Mouse (Mus musculus) CH12.LX (cell line): Measurements from ENCODE around the gene Gm49318. TPM values are rescaled to one million over a fixed set of nuclear protein-coding genes. Genes with fewer than 3 reads are reported as not detected.
"Not testable (repeated sequence)": the region's sequence is repeated elsewhere in the genome, so short reads cannot be mapped to it uniquely, and the experiment has no call there.

Source experiments
- DNase-seq: peaks from one replicate; pipeline ENCODE4 v3.0.0-alpha.2; 2013; ENCODE audit errors: extremely low read depth
- H3K27ac ChIP-seq: 2 replicates; pipeline ENCODE4 v1.5.1; 2012; ENCODE audit warnings: low read depth, mild to moderate bottlenecking, control low read depth, moderate library complexity; ENCODE audit not compliant: insufficient read depth
- H3K27me3 ChIP-seq: replicated peaks from 2 replicates; pipeline ENCODE3; 2012; ENCODE audit warnings: inconsistent platforms
- H3K36me3 ChIP-seq, 2 experiments: replicated peaks in 1 of 2; 2 replicates each; pipeline versions ENCODE3 to v1.6.1; 2012; ENCODE audit warnings: inconsistent platforms in 1 of 2, low read length in 1 of 2, mild to moderate bottlenecking in 1 of 2, mixed read lengths in 1 of 2, moderate library complexity in 1 of 2; ENCODE audit not compliant: control insufficient read depth in 1 of 2, insufficient read depth in 1 of 2
- H3K4me1 ChIP-seq, 2 experiments: 2 replicates each; pipeline ENCODE4 v1.6.1; 2012; ENCODE audit warnings: inconsistent platforms in 1 of 2, moderate library complexity in 1 of 2; ENCODE audit not compliant: insufficient read depth in 2 of 2, control insufficient read depth in 1 of 2
- H3K4me2 ChIP-seq: 2 replicates; pipeline ENCODE4 v1.6.1; 2012; ENCODE audit warnings: low read depth, mild to moderate bottlenecking, control low read depth; ENCODE audit not compliant: poor library complexity, insufficient read depth, severe bottlenecking
- H3K4me3 ChIP-seq, 3 experiments: fragments of 150-350 bp in 1 of 3; sonication (generic) in 1 of 3; replicated peaks in 1 of 3; 2 replicates each; pipeline versions ENCODE3 to v1.5.1; 2011 to 2012; ENCODE audit warnings: low read depth in 2 of 3, low read length in 2 of 3, mild to moderate bottlenecking in 2 of 3, moderate library complexity in 2 of 3, control low read depth in 1 of 3, improper control_type of control experiment in 1 of 3, inconsistent platforms in 1 of 3, mixed read lengths in 1 of 3; ENCODE audit not compliant: poor library complexity in 1 of 3
- H3K79me2 ChIP-seq: replicated peaks from 2 replicates; pipeline ENCODE4 v1.6.1; 2012; ENCODE audit warnings: mild to moderate bottlenecking, moderate library complexity; ENCODE audit not compliant: control insufficient read depth, poor library complexity, insufficient read depth, severe bottlenecking; ENCODE audit errors: extremely low read depth
- H3K9ac ChIP-seq: 2 replicates; pipeline ENCODE4 v1.6.1; 2012; ENCODE audit warnings: low read depth, mild to moderate bottlenecking, control low read depth, moderate library complexity; ENCODE audit not compliant: insufficient read depth
- H3K9me3 ChIP-seq: replicated peaks from 2 replicates; pipeline ENCODE3; 2012; ENCODE audit warnings: low read length, inconsistent platforms, mixed read lengths
- BHLHE40 ChIP-seq: IDR thresholded peaks from 2 replicates; pipeline ENCODE4 v1.6.1; 2011; ENCODE audit warnings: mild to moderate bottlenecking, low read depth, low read length, improper control_type of control experiment
- CHD1 ChIP-seq: IDR thresholded peaks from 2 replicates; pipeline ENCODE4 v1.6.1; 2012; ENCODE audit warnings: low read depth, low read length, improper control_type of control experiment, inconsistent platforms
- CHD2 ChIP-seq: IDR thresholded peaks from 2 replicates; pipeline ENCODE4 v1.6.1; 2011; ENCODE audit warnings: low read length, improper control_type of control experiment
- E2F4 ChIP-seq: IDR thresholded peaks from 2 replicates; pipeline ENCODE4 v1.6.1; 2011; ENCODE audit warnings: low read depth, low read length, improper control_type of control experiment; ENCODE audit not compliant: insufficient replicate concordance
- ELF1 ChIP-seq: IDR thresholded peaks from 2 replicates; pipeline ENCODE4 v1.6.1; 2014; ENCODE audit warnings: low read depth, mild to moderate bottlenecking, inconsistent platforms, low read length, improper control_type of control experiment
- EP300 ChIP-seq: IDR thresholded peaks from 2 replicates; pipeline ENCODE4 v1.6.1; 2011; ENCODE audit warnings: low read length, improper control_type of control experiment
- IRF4 ChIP-seq: IDR thresholded peaks from 2 replicates; pipeline ENCODE4 v1.6.1; 2014; ENCODE audit warnings: low read depth, mild to moderate bottlenecking, inconsistent platforms, low read length, improper control_type of control experiment
- JUND ChIP-seq: conservative IDR thresholded peaks from 2 replicates; pipeline ENCODE4 v1.6.1; 2011; ENCODE audit warnings: low read depth, low read length, improper control_type of control experiment
- MAZ ChIP-seq: IDR thresholded peaks from 2 replicates; pipeline ENCODE4 v1.6.1; 2012; ENCODE audit warnings: low read depth, mild to moderate bottlenecking, inconsistent platforms, low read length, improper control_type of control experiment, moderate library complexity
- MYC ChIP-seq: IDR thresholded peaks from 2 replicates; pipeline ENCODE4 v1.6.1; 2011; ENCODE audit warnings: low read depth, mild to moderate bottlenecking, improper control_type of control experiment, low read length
- NRF1 ChIP-seq: IDR thresholded peaks from 2 replicates; pipeline ENCODE4 v1.6.1; 2014; ENCODE audit warnings: low read depth, mild to moderate bottlenecking, inconsistent platforms, low read length, improper control_type of control experiment, moderate library complexity
- PAX5 ChIP-seq: IDR thresholded peaks from 2 replicates; pipeline ENCODE4 v1.6.1; 2012; ENCODE audit warnings: low read length, inconsistent platforms, mixed read lengths
- POLR2AphosphoS2 ChIP-seq: IDR thresholded peaks from 2 replicates; pipeline ENCODE4 v1.6.1; 2011; ENCODE audit warnings: low read depth, low read length, improper control_type of control experiment
- RCOR1 ChIP-seq: conservative IDR thresholded peaks from 2 replicates; pipeline ENCODE4 v1.6.1; 2012; ENCODE audit warnings: low read depth, mild to moderate bottlenecking, inconsistent platforms, low read length, improper control_type of control experiment
- SIN3A ChIP-seq: IDR thresholded peaks from 2 replicates; pipeline ENCODE4 v1.6.1; 2012; ENCODE audit warnings: low read length, improper control_type of control experiment, inconsistent platforms
- SMC3 ChIP-seq: IDR thresholded peaks from 2 replicates; pipeline ENCODE4 v1.6.1; 2011; ENCODE audit warnings: low read depth, low read length, improper control_type of control experiment
- TBP ChIP-seq: conservative IDR thresholded peaks from 2 replicates; pipeline ENCODE4 v1.6.1; 2011; ENCODE audit warnings: low read depth, low read length, improper control_type of control experiment
- ZC3H11A ChIP-seq: IDR thresholded peaks from 2 replicates; pipeline ENCODE4 v1.6.1; 2012; ENCODE audit warnings: low read depth, mild to moderate bottlenecking, inconsistent platforms, low read length, improper control_type of control experiment
- dilution Hi-C: fragments of 300-500 bp; cut with MboI; formaldehyde crosslinking; loops from 2 replicates; pipeline ENCODE4 v1.14.3; 2020; ENCODE audit warnings: low sequenced_read_pairs; ENCODE audit not compliant: extremely low pct_unique_long_range_greater_than_20kb, extremely low pct_ligation_motif_present
- in situ Hi-C: fragments of 300-500 bp; cut with MboI; formaldehyde crosslinking; loops from 3 replicates; pipeline ENCODE4 v1.14.3; 2019; ENCODE audit warnings: low sequenced_read_pairs, low pct_ligation_motif_present, low pct_unique_long_range_greater_than_20kb, mixed read lengths
- polyA plus RNA-seq: library from polyadenylated mRNA; unstranded; fragments of >175 nt; gene quantifications from 2 replicates; pipeline ENCODE4 v1.2.1, GENCODE M21; 2012; ENCODE audit warnings: low read depth; ENCODE audit not compliant: insufficient read length
- total RNA-seq, 2 experiments: library from RNA; depleted of rRNA; stranded (reverse); fragments of 300-350 nt in 1 of 2; fragments of >200 nt in 1 of 2; gene quantifications; 2 replicates each; pipeline ENCODE4 v1.2.3; 2012 to 2014

Gm49318 gene
- total and polyA plus RNA-seq, 3 experiments, result not detected

- H3K4me1 ChIP-seq, result peaks cover 6 to 18% of the 10 kb centered on the region in 2 experiments
- peaks cover 50 to 77% of the 10 kb centered on the region in 2 experiments for H3K36me3 ChIP-seq
- no peaks in the 10 kb centered on the region; the same call in 1 of the 2 replicates for H3K79me2 ChIP-seq
- no peaks in the 10 kb centered on the region for H3K9me3 ChIP-seq
- H3K27me3 ChIP-seq, result no peaks in the 10 kb centered on the region
- dilution Hi-C loops, result no loop called here
- in situ Hi-C loops, result no loop called here
- TF ChIP-seq RCOR1, result no peak
- TF ChIP-seq CHD2, result no peak
- TF ChIP-seq NRF1, result no peak
- no peak for TF ChIP-seq MYC
- no peak for TF ChIP-seq EP300
- no peak for TF ChIP-seq PAX5
- no peak for TF ChIP-seq ZC3H11A
- no peak for TF ChIP-seq BHLHE40
- TF ChIP-seq SIN3A, result no peak
- TF ChIP-seq CHD1, result no peak
- TF ChIP-seq POLR2AphosphoS2, result no peak
- TF ChIP-seq ELF1, result no peak
- TF ChIP-seq JUND, result no peak
- no peak overlapping the region for H3K9ac ChIP-seq
- no peak for DNase-seq
- H3K27ac ChIP-seq, result no peak overlapping the region
- no peak overlapping the region for H3K4me2 ChIP-seq
- no peak overlapping the region for H3K4me3 ChIP-seq
Measured at GRCm38 (mm10) chr9:22076223-22076622, 5.2 kb upstream of the Gm49318 start.

GRCm38 (mm10) chr9:22075778-22076177, 4.7 kb upstream of the Gm49318 start:
- DNase-seq, in situ Hi-C loops, H3K9ac ChIP-seq, H3K27ac ChIP-seq, H3K27me3 ChIP-seq, H3K4me2 ChIP-seq, H3K9me3 ChIP-seq, H3K4me3 ChIP-seq, dilution Hi-C loops, H3K79me2 ChIP-seq: not testable (repeated sequence)
- H3K4me1 ChIP-seq, result peaks cover 6 to 18% of the 10 kb centered on the region in 2 experiments
- peaks cover 50 to 75% of the 10 kb centered on the region in 2 experiments for H3K36me3 ChIP-seq

GRCm38 (mm10) chr9:22072276-22072675, 1.2 kb upstream of the Gm49318 start:
- Histone ChIP-seq H3K79me2 (no peaks in the 10 kb centered on the region; the same call in 1 of the 2 replicates), H3K4me3 (no peak overlapping the region), H3K4me1 (peaks cover 6 to 19% of the 10 kb centered on the region in 2 experiments), H3K36me3 (peaks cover 46 to 74% of the 10 kb centered on the region in 2 experiments), H3K9ac (peak overlapping the region; percentile 83; the same call in 1 of the 2 replicates), H3K9me3 (no peaks in the 10 kb centered on the region), H3K27ac (no peak overlapping the region), H3K4me2 (peak overlapping the region; percentile 73; the same call in 1 of the 2 replicates), H3K27me3 (no peaks in the 10 kb centered on the region)
- DNase-seq, result peak; percentile 45
- in situ Hi-C loops (loop anchor here (5.0 kb wide), 2 partner anchors 45 to 85 kb away; partner anchors contain the start of genes Elof1 and Pigyl), dilution Hi-C loops (no loop called here)
- TF ChIP-seq POLR2AphosphoS2 (no peak), TBP (no peak), SIN3A (no peak), SMC3 (no peak), BHLHE40 (no peak), MAZ (no peak), MYC (no peak), IRF4 (no peak), E2F4 (no peak)
